Mouse (Mus musculus) bone marrow, adult 2 months (tissue): ENCODE measurements around the gene Eef1a2. TPM values are rescaled to one million over a fixed set of nuclear protein-coding genes. Genes with fewer than 3 reads are reported as not detected.

Experiments
- H3K27ac ChIP-seq: fragments of 200-500 bp; 2 replicates; pipeline ENCODE4 v1.5.1; 2012; ENCODE audit warnings: low read depth, mild to moderate bottlenecking, control low read depth, inconsistent platforms, low read length; ENCODE audit not compliant: control insufficient read depth, poor library complexity, insufficient read depth
- H3K4me1 ChIP-seq: fragments of 200-500 bp; 2 replicates; pipeline ENCODE4 v1.6.1; 2011; ENCODE audit warnings: low read length; ENCODE audit not compliant: control insufficient read depth, insufficient read depth
- H3K4me3 ChIP-seq: fragments of 200-500 bp; replicated peaks from 2 replicates; pipeline ENCODE3; 2011; ENCODE audit warnings: mild to moderate bottlenecking, low read depth, low read length, control low read depth; ENCODE audit not compliant: control insufficient read depth
- CTCF ChIP-seq: fragments of 200-500 bp; IDR thresholded peaks from 2 replicates; pipeline ENCODE4 v1.5.1; 2011; ENCODE audit warnings: low read length, control low read depth; ENCODE audit not compliant: control insufficient read depth, insufficient read depth
- POLR2A ChIP-seq: fragments of 200-500 bp; IDR thresholded peaks from 2 replicates; pipeline ENCODE4 v1.6.1; 2011; ENCODE audit warnings: low read depth, mild to moderate bottlenecking, control low read depth, low read length, borderline replicate concordance; ENCODE audit not compliant: control insufficient read depth
- WGBS: fragments of 180-500 bp; shearing (Covaris S2); methylation state at CpG from one replicate; pipeline ENCODE4 v1.1.7; 2018; 5-methylcytosine and 5-hydroxymethylcytosine counted together
- polyA plus RNA-seq: library from polyadenylated mRNA; stranded (reverse); fragments of >200 nt; gene quantifications from 2 replicates; pipeline ENCODE4 v1.2.4, GENCODE M21; 2011; ENCODE audit warnings: low replicate concordance; ENCODE audit not compliant: missing spikeins, insufficient read depth, insufficient read length

Eef1a2 gene
- polyA plus RNA-seq, 1 experiment: 0.97 TPM

GRCm38 (mm10) chr2:181116436-181116835, 40.4 kb downstream of the Eef1a2 start:
- Histone ChIP-seq H3K4me1 (no peaks in the 10 kb centered on the region), H3K27ac (no peak overlapping the region), H3K4me3 (no peak overlapping the region)
- WGBS: 72% methylated on average over 5 of the region's 5 CpGs
- TF ChIP-seq POLR2A (no peak), CTCF (no peak)

GRCm38 (mm10) chr2:181115367-181115766, 41.4 kb downstream of the Eef1a2 start:
- no peak overlapping the region for H3K4me3 ChIP-seq
- 60% methylated on average over 3 of the region's 3 CpGs for whole genome bisulfite sequencing
- TF ChIP-seq CTCF: no peak
- no peak for TF ChIP-seq POLR2A
- no peaks in the 10 kb centered on the region for H3K4me1 ChIP-seq
- no peak overlapping the region for H3K27ac ChIP-seq

GRCm38 (mm10) chr2:181113762-181114361, 43.0 kb downstream of the Eef1a2 start:
- H3K4me3 ChIP-seq: no peak overlapping the region
- TF ChIP-seq POLR2A: no peak
- no peak for TF ChIP-seq CTCF
- no peak overlapping the region for H3K27ac ChIP-seq
- WGBS: 71% methylated on average over 8 of the region's 8 CpGs
- no peaks in the 10 kb centered on the region for H3K4me1 ChIP-seq

DNA sequence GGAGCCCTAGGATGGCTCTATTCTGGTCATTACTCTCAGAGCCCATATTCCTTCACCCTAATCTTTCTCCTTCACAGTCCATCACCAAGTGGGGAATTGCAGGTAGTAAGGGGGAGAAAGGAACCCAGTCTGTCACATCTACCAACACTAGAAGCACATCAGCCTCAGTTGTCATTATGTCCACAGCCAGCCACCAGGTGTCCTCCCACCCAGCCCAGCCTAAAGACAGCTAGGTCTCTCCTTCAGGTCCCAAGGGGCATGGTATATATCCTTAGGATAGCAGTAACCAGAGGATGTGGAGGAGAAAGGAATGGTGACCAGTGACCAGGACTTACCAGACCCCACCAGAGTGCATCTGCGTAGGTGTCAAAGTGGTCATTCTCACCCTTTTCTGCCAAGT, 45.1 kb downstream of the Eef1a2 start:
- WGBS: 82% methylated on average over 1 of the region's 1 CpGs
- Histone ChIP-seq H3K4me1 (no peaks in the 10 kb centered on the region), H3K27ac (no peak overlapping the region), H3K4me3 (no peak overlapping the region)
- no peak for TF ChIP-seq CTCF
- TF ChIP-seq POLR2A: no peak

DNA sequence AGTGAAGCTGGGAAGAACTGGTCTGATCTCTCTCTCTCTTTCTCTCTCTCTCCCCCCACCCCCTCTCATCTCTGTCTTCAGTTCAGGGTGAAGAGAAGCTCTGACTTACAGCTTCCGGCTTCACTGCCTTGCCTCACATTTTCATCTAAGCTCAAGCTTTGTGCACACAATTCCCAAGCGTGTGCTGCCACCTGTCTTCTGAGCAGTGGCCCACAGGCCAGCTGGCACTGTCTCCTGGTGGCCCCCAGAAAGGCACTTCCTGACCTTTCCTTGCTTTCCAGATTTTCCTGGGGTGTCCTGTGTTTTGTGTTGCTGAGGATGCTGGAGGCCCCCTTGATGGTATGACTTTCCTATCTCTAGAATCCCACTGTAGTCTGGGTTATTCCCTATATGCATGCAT, 52.7 kb downstream of the Eef1a2 start:
- peak; percentile 28; the same call in 1 of the 2 replicates for TF ChIP-seq CTCF
- no peak for TF ChIP-seq POLR2A

DNA sequence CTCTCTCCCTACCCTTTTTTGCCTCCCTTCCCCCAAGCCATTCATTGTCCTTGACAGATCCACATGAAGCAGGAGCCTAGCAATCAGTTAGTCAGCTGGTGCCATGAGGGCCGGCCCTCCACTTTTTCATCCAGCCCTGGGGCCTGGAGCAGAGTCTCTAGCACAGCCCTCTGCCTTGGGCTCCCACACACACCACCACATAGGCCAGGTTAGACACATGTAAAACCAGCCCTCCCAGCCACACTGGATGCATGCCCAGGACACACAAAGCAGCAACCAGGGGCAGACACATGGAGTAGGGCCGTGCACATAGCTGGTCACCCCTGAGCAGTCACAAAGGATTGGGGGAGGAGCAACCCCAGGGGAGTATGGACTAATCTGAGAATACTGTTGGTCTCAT, 54.7 kb downstream of the Eef1a2 start:
- Histone ChIP-seq H3K4me3 (no peak overlapping the region), H3K4me1 (no peaks in the 10 kb centered on the region), H3K27ac (no peak overlapping the region)
- no peak for TF ChIP-seq POLR2A
- no peak for TF ChIP-seq CTCF
- 50% methylated on average over 2 of the region's 2 CpGs for WGBS

More for the DNA sequence above, 52.7 kb downstream of the Eef1a2 start:
- Histone ChIP-seq H3K4me1 (no peaks in the 10 kb centered on the region), H3K27ac (no peak overlapping the region), H3K4me3 (no peak overlapping the region)
- WGBS: 32% methylated on average over 2 of the region's 2 CpGs

DNA sequence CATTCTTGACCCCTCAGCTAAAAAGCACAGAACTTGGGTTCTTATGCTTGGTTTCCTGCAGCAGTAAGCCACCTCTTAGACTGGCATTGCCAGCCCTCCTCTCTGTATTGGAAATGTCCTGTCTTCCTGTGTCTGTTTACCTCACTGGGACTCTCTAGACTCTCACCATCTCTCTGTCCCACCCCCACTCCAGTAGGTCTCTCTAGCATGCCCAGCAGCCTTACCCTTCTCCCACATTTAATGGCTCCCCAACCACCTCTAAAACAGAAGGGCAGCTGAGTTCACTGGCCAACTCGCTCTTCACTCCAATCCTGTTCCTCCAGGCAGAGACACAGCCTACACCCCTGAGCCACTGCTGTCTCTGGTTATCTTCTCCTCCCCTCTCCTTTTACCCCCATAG, 55.2 kb downstream of the Eef1a2 start:
- Histone ChIP-seq H3K4me1 (no peaks in the 10 kb centered on the region), H3K27ac (no peak overlapping the region), H3K4me3 (no peak overlapping the region)
- 73% methylated on average over 1 of the region's 1 CpGs for WGBS
- TF ChIP-seq CTCF (no peak), POLR2A (no peak)

DNA sequence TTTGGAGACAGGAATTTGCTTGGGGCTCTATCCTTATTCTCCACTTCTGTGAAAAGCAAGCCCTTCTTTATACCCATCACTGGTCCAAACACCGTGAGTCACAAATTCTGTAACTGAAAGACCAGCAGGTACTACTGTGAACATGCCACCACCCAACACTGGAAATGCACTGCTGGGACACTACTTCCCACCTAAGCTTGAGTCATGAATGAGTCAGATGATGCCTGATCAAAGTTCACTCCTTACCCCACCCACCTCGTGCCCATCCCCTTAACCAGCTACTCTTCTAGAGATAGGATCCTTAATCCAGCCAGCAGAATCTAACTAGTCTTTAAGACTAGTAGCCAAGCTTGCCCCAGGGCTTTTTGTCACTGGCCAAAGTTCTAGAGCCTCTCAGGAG, 56.7 kb downstream of the Eef1a2 start:
- Histone ChIP-seq H3K4me3 (no peak overlapping the region), H3K27ac (no peak overlapping the region), H3K4me1 (no peaks in the 10 kb centered on the region)
- WGBS: 68% methylated on average over 2 of the region's 2 CpGs
- TF ChIP-seq POLR2A (no peak), CTCF (no peak)

Other genes starting within 250 kb of the Eef1a2 start
- 17.7 and 26.6 TPM in 2 replicates for gene Ythdf1, start 236.1 kb downstream of the Eef1a2 start, polyA plus RNA-seq
- gene Birc7, start 228.0 kb downstream of the Eef1a2 start, polyA plus RNA-seq: not detected in 2 replicates
- gene Nkain4, start 202.3 kb downstream of the Eef1a2 start, polyA plus RNA-seq: not detected in 2 replicates
- 32.9 and 35.6 TPM in 2 replicates for gene Arfgap1, start 189.8 kb downstream of the Eef1a2 start, polyA plus RNA-seq
- gene Col20a1, start 170.5 kb downstream of the Eef1a2 start, polyA plus RNA-seq: 0.52 and 2.6 TPM in 2 replicates
- not detected in 2 replicates for gene Chrna4, start 113.5 kb downstream of the Eef1a2 start, polyA plus RNA-seq
- gene Kcnq2, start 21.7 kb downstream of the Eef1a2 start, polyA plus RNA-seq: not detected in 2 replicates
- 43.8 and 59.8 TPM in 2 replicates for gene Ppdpf, start 30.2 kb upstream of the Eef1a2 start, polyA plus RNA-seq
- gene Ptk6, start 45.8 kb upstream of the Eef1a2 start, polyA plus RNA-seq: not detected in 2 replicates
- gene Srms, start 56.2 kb upstream of the Eef1a2 start, polyA plus RNA-seq: not detected in 2 replicates
- gene Fndc11, start 63.0 kb upstream of the Eef1a2 start, polyA plus RNA-seq: not detected in 2 replicates
- 11.2 and 29.3 TPM in 2 replicates for gene Helz2, start 85.0 kb upstream of the Eef1a2 start, polyA plus RNA-seq
- gene Gmeb2, start 131.0 kb upstream of the Eef1a2 start, polyA plus RNA-seq: 18.5 and 28.7 TPM in 2 replicates
- gene Stmn3, start 157.5 kb upstream of the Eef1a2 start, polyA plus RNA-seq: 2.7 TPM in 1 of 2 replicates, not detected in the other
- 44.7 and 86.6 TPM in 2 replicates for gene Rtel1, start 162.7 kb upstream of the Eef1a2 start, polyA plus RNA-seq
- 10.8 and 30.8 TPM in 2 replicates for gene Zgpat, start 207.9 kb upstream of the Eef1a2 start, polyA plus RNA-seq
- 25.1 and 48.4 TPM in 2 replicates for gene Arfrp1, start 208.4 kb upstream of the Eef1a2 start, polyA plus RNA-seq
- gene Lime1, start 223.1 kb upstream of the Eef1a2 start, polyA plus RNA-seq: 37.9 and 47.7 TPM in 2 replicates